Mouse (Mus musculus): ENCODE measurements at regions not wholly inside any gene's neighbourhood (a gene's known extent, or its start where the extent isn't known, plus 50 kb on each side); places are given as distances from the start of the nearest gene placed in this dataset.

- Histone ChIP-seq H3K4me1 (ENCODE audit: insufficient read depth) (no peaks in the 10 kb centered on the region), H3K4me2 (no peak overlapping the region), H3K9ac (no peak overlapping the region), H3K9me3 (ENCODE audit: low read depth, low read length) (no peaks in the 10 kb centered on the region), H3K36me3 (ENCODE audit: insufficient read depth) (no peaks in the 10 kb centered on the region), H3K27me3 (ENCODE audit: insufficient read depth, low read length) (no peaks in the 10 kb centered on the region), H3K4me3 (ENCODE audit: low read depth, low read length) (no peak overlapping the region), H3K27ac (ENCODE audit: low read depth) (no peak overlapping the region)
- no peak for DNase-seq
- 46% methylated on average over 1 of the region's 1 CpGs for WGBS
- TF ChIP-seq CTCF (IDR thresholded peaks at IDR 0.05; ENCODE audit: low read depth), result no peak
- ATAC-seq (ENCODE audit: insufficient read depth), result no peak
Observed at GRCm38 (mm10) chr4:20988474-20988873, 697.3 kb downstream of the Prdm13 start.

GRCm38 (mm10) chr4:20973428-20973827, 712.3 kb downstream of the Prdm13 start:
- Histone ChIP-seq H3K4me1 (ENCODE audit: insufficient read depth) (no peaks in the 10 kb centered on the region), H3K4me2 (no peak overlapping the region), H3K36me3 (ENCODE audit: insufficient read depth) (no peaks in the 10 kb centered on the region), H3K27ac (ENCODE audit: low read depth) (no peak overlapping the region), H3K4me3 (ENCODE audit: low read depth, low read length) (no peak overlapping the region), H3K27me3 (ENCODE audit: insufficient read depth, low read length) (no peaks in the 10 kb centered on the region), H3K9ac (no peak overlapping the region), H3K9me3 (ENCODE audit: low read depth, low read length) (peaks cover 2% of the 10 kb centered on the region; the same call in 1 of the 2 replicates)
- DNase-seq, result no peak
- no peak for ATAC-seq (ENCODE audit: insufficient read depth)
- no peak for TF ChIP-seq CTCF (IDR thresholded peaks at IDR 0.05; ENCODE audit: low read depth)
- WGBS, result 97% methylated on average over 1 of the region's 1 CpGs

- ATAC-seq (ENCODE audit: insufficient read depth), result no peak
- no peak overlapping the region for H3K9ac ChIP-seq
- H3K27me3 ChIP-seq (ENCODE audit: insufficient read depth, low read length), result no peaks in the 10 kb centered on the region
Observed at GRCm38 (mm10) chr4:20972136-20972875, 713.5 kb downstream of the Prdm13 start.

GRCm38 (mm10) chr4:20949696-20950095, 736.1 kb downstream of the Prdm13 start:
- Histone ChIP-seq H3K9ac (no peak overlapping the region), H3K27ac (ENCODE audit: low read depth) (no peak overlapping the region), H3K4me2 (no peak overlapping the region), H3K9me3 (ENCODE audit: low read depth, low read length) (no peaks in the 10 kb centered on the region), H3K27me3 (ENCODE audit: insufficient read depth, low read length) (no peaks in the 10 kb centered on the region), H3K36me3 (ENCODE audit: insufficient read depth) (no peaks in the 10 kb centered on the region), H3K4me3 (ENCODE audit: low read depth, low read length) (no peak overlapping the region), H3K4me1 (ENCODE audit: insufficient read depth) (no peaks in the 10 kb centered on the region)
- DNase-seq (peak; percentile 1), ATAC-seq (ENCODE audit: insufficient read depth) (no peak)
- TF ChIP-seq CTCF (IDR thresholded peaks at IDR 0.05; ENCODE audit: low read depth), result no peak
- WGBS, result 17% methylated on average over 2 of the region's 2 CpGs

More at GRCm38 (mm10) chr4:20972136-20972875, 713.5 kb downstream of the Prdm13 start:
- 88% methylated on average over 7 of the region's 7 CpGs for whole genome bisulfite sequencing
- Histone ChIP-seq H3K4me3 (ENCODE audit: low read depth, low read length) (no peak overlapping the region), H3K27ac (ENCODE audit: low read depth) (no peak overlapping the region), H3K4me2 (no peak overlapping the region), H3K36me3 (ENCODE audit: insufficient read depth) (no peaks in the 10 kb centered on the region), H3K9me3 (ENCODE audit: low read depth, low read length) (peaks cover 2% of the 10 kb centered on the region; the same call in 1 of the 2 replicates), H3K4me1 (ENCODE audit: insufficient read depth) (no peaks in the 10 kb centered on the region)
- no peak for TF ChIP-seq CTCF (IDR thresholded peaks at IDR 0.05; ENCODE audit: low read depth)
- DNase-seq, result no peak

Measured in lung, embryonic 14.5 days (tissue).